Mouse (Mus musculus) layer of hippocampus, adult 2 months (tissue): ENCODE results near the gene Gm20905. TPM values are rescaled to one million over a fixed set of nuclear protein-coding genes. Genes with fewer than 3 reads are reported as not detected.
"Not testable (repeated sequence)": the region's sequence is repeated elsewhere in the genome, so short reads cannot be mapped to it uniquely, and the experiment has no call there.

ENCODE experiments used
- DNase-seq, 2 experiments: peaks; one replicate each; pipeline ENCODE4 v3.0.0; 2022; ENCODE audit warnings: low spot score in 2 of 2
- H3K27ac ChIP-seq: fragments of 200-600 bp; 2 replicates; pipeline ENCODE4 v1.8.1; 2022
- H3K4me3 ChIP-seq: fragments of 200-600 bp; 2 replicates; pipeline ENCODE4 v1.8.1; 2022; ENCODE audit warnings: mild to moderate bottlenecking
- long read RNA-seq, 2 experiments: library from polyadenylated mRNA; stranded (forward); transcript quantifications; one replicate each; pipeline ENCODE4 v2.0.0; 2021; ENCODE audit warnings: borderline mapping rate in 2 of 2
- total RNA-seq, 2 experiments: library from RNA; stranded (reverse); gene quantifications; 2 replicates each; pipeline ENCODE4 v1.2.3; 2021

Gene Gm20905
- total RNA-seq: not detected
- long read RNA-seq, experiment 1: 0 reads
- long read RNA-seq, experiment 2: 0 reads

DNA sequence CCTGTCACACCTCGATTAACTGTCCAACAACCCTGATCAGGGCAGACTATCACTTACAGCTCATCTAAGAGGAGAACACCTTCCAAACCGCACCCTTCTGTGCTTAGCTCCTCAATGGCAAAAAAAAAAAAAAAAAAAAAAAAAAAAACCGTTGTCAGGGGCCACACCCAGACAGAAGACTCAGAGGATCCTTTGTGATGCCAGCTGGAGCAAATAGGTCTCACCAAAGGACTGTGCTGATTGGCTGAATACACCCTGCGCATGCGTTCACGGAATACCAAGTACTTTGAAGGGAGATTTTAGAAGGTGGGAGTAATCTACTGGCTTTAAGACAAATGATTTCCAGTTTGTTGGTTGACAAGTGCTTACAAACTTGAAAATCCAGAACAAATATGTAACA lies at the start of gene Gm20905:
Gm20905 (minus strand) TSS at position 101 of the 400 bp plus-strand sequence.
- H3K27ac ChIP-seq, DNase-seq, H3K4me3 ChIP-seq: not testable (repeated sequence)
